Mouse (Mus musculus) pancreas, adult 10 weeks (tissue): ENCODE measurements around the gene Cmklr1. TPM values are rescaled to one million over a fixed set of nuclear protein-coding genes. Genes with fewer than 3 reads are reported as not detected.

Source experiments
- polyA plus RNA-seq: library from polyadenylated mRNA; stranded (reverse); fragments of 350-450 nt; fragmentation: Illumina TruSeq; extraction: RNeasy Lipid Tissue Mini Kit (QIAGEN cat#74804); gene quantifications from one replicate; pipeline ENCODE4 v1.2.3, GENCODE M21; 2015; ENCODE audit warnings: low read depth, low replicate concordance; ENCODE audit not compliant: insufficient read depth

The Cmklr1 gene
- polyA plus RNA-seq, result 8.0 TPM

GRCm38 (mm10) chr5:113650035-113650865, at the start of gene Cmklr1:
Gene Cmklr1 (minus strand): TSS chr5:113650426.

Other genes with a start within 250 kb of the Cmklr1 start
- 0.42 TPM for gene Wscd2, start 160.1 kb downstream of the Cmklr1 start, polyA plus RNA-seq
- gene 1700069L16Rik, start 74.3 kb upstream of the Cmklr1 start, polyA plus RNA-seq, result not detected
- gene Ficd, start 85.4 kb upstream of the Cmklr1 start, polyA plus RNA-seq, result 4.7 TPM
- 6.0 TPM for gene Sart3, start 122.1 kb upstream of the Cmklr1 start, polyA plus RNA-seq
- gene Iscu, start 122.3 kb upstream of the Cmklr1 start, polyA plus RNA-seq, result 46.8 TPM
- 13.5 TPM for gene Tmem119, start 150.1 kb upstream of the Cmklr1 start, polyA plus RNA-seq
- gene Selplg, start 182.2 kb upstream of the Cmklr1 start, polyA plus RNA-seq, result 3.7 TPM